25 mouse cellular contexts compared by ENCODE assay signal in the genomic region with DNA sequence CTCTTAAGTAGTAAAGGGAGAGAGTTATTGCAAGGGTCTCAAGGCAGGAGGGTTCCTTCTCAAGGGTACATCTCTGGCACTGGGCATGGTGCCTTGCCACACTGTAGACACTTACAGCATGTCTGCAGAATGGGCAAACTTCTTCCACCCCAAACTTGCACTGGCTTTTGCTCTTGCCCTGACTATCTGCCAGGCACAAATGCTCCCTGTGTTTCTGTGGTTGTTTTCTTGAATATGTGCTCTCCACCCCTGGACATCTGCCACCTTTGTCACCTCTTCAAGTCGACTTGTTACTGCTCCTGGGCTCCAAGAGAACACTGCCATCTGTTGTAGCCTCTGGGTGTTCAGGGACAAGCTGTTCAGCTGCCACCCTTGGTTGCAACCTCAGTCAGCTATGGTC. TPM values are rescaled to one million over a fixed set of nuclear protein-coding genes. Genes with fewer than 3 reads are reported as not detected.
DNase-seq lines count a peak whose midpoint lies in the region; ATAC-seq lines count a peak whose summit lies in the region.
"Had no signal": no experiment of that assay in that cellular context is flagged by ENCODE, and none has a peak within 500 bp of the region (broad histone marks: within the 10 kb centered on the region; RNA-seq: fewer than 3 reads in every experiment).

No protein-coding gene starts in this region.

- no peak overlapping the region for H3K4me3 ChIP-seq in midbrain, embryonic 11.5 days (ENCODE audit: low read depth, low read length)
- no peak overlapping the region for H3K4me3 ChIP-seq in midbrain, embryonic 15.5 days
- H3K4me3 ChIP-seq: embryonic facial prominence, embryonic 15.5 days; erythroblast, embryonic 14.5 days; forebrain, embryonic 10.5 days; forebrain, embryonic 15.5 days; heart, embryonic 15.5 days had no signal

- H3K9ac ChIP-seq in midbrain, embryonic 11.5 days (ENCODE audit: low read length), result no peak overlapping the region
- no peak overlapping the region for H3K9ac ChIP-seq in midbrain, embryonic 15.5 days
- H3K9ac ChIP-seq: embryonic facial prominence, embryonic 15.5 days; forebrain, embryonic 15.5 days; heart, embryonic 15.5 days; hindbrain, embryonic 14.5 days had no signal

- no peaks in the 10 kb centered on the region for H3K27me3 ChIP-seq in midbrain, embryonic 11.5 days (ENCODE audit: control insufficient read depth, insufficient read depth, low read length)
- H3K27me3 ChIP-seq in midbrain, embryonic 15.5 days (replicated peaks), result no peaks in the 10 kb centered on the region
- H3K27me3 ChIP-seq: embryonic facial prominence, embryonic 15.5 days; forebrain, embryonic 15.5 days; heart, embryonic 15.5 days had no signal

- 0 out of 2 replicates have a peak, but pooled peaks have one; percentile 49 for ATAC-seq in cerebellum, adult (ENCODE audit: insufficient number of reproducible peaks, low FRiP score, low TSS enrichment)
- ATAC-seq in midbrain, embryonic 11.5 days (ENCODE audit: low FRiP score), result no peak
- no peak for ATAC-seq in midbrain, embryonic 15.5 days (replicated peaks)
- ATAC-seq: CD4-positive, CD25-positive, alpha-beta regulatory T cell, adult 4 months; forebrain, embryonic 15.5 days; intestine, embryonic 16.5 days had no signal

- H3K4me1 ChIP-seq in midbrain, embryonic 11.5 days (ENCODE audit: control insufficient read depth, insufficient read depth, low read length), result no peaks in the 10 kb centered on the region
- no peaks in the 10 kb centered on the region for H3K4me1 ChIP-seq in midbrain, embryonic 15.5 days
- H3K4me1 ChIP-seq: embryonic facial prominence, embryonic 15.5 days; forebrain, embryonic 10.5 days; forebrain, embryonic 15.5 days; heart, embryonic 15.5 days had no signal

- intact Hi-C loops in left cerebral cortex, postnatal 4 days (cut with DNase I), result no loop called here
- intact Hi-C loops in left cerebral cortex, postnatal 36 days (cut with DNase I), result no loop called here

- H3K9me3 ChIP-seq in midbrain, embryonic 11.5 days (ENCODE audit: control insufficient read depth, low read length), result no peaks in the 10 kb centered on the region
- no peaks in the 10 kb centered on the region for H3K9me3 ChIP-seq in midbrain, embryonic 15.5 days
- H3K9me3 ChIP-seq: embryonic facial prominence, embryonic 15.5 days; forebrain, embryonic 10.5 days; forebrain, embryonic 15.5 days; G1E; heart, embryonic 15.5 days had no signal

- WGBS in midbrain, embryonic 11.5 days, result 40% methylated on average over 1 of the region's 1 CpGs
- 35% methylated on average over 1 of the region's 1 CpGs for WGBS in midbrain, embryonic 15.5 days

- H3K4me2 ChIP-seq in midbrain, embryonic 11.5 days, result no peak overlapping the region
- no peak overlapping the region for H3K4me2 ChIP-seq in midbrain, embryonic 15.5 days
- H3K4me2 ChIP-seq: embryonic facial prominence, embryonic 15.5 days; forebrain, embryonic 15.5 days; heart, embryonic 11.5 days; heart, embryonic 15.5 days; hindbrain, embryonic 14.5 days had no signal

- no peak overlapping the region for H3K27ac ChIP-seq in midbrain, embryonic 11.5 days (ENCODE audit: low read depth, low read length)
- no peak overlapping the region for H3K27ac ChIP-seq in midbrain, embryonic 15.5 days
- H3K27ac ChIP-seq: embryonic facial prominence, embryonic 15.5 days; forebrain, embryonic 10.5 days; forebrain, embryonic 15.5 days; heart, embryonic 15.5 days; hindbrain, embryonic 14.5 days had no signal

- DNase-seq in cerebellum, postnatal 4 days (ENCODE audit: low spot score in 2 of 2), result no peak
- DNase-seq in left cerebral cortex, postnatal 4 days, result peak; percentile 9
- DNase-seq in left cerebral cortex, postnatal 36 days (ENCODE audit: low spot score in 2 of 2), result no peak
- peak; percentile 68 for DNase-seq in midbrain, embryonic 11.5 days (ENCODE audit: low spot score, missing footprints)
- peak; percentile 32 for DNase-seq in skeletal muscle tissue, adult 2 months (ENCODE audit: low read depth, low spot score)
- no peak for DNase-seq in layer of hippocampus, adult 9-11 months
- DNase-seq: adrenal gland, postnatal 10 days; B cell, adult 2 months; embryo, embryonic 11 days; gastrocnemius, postnatal 36 days; heart, postnatal 14 days had no signal

- no peaks in the 10 kb centered on the region for H3K36me3 ChIP-seq in midbrain, embryonic 11.5 days (ENCODE audit: control insufficient read depth, insufficient read depth, low read length)
- no peaks in the 10 kb centered on the region for H3K36me3 ChIP-seq in midbrain, embryonic 15.5 days (replicated peaks)
- H3K36me3 ChIP-seq: embryonic facial prominence, embryonic 15.5 days; forebrain, embryonic 10.5 days; forebrain, embryonic 15.5 days; G1E; heart, embryonic 15.5 days had no signal

RNA-seq across cellular contexts. Expression of a gene that starts 57.8 kb away (rescaled TPM):
- total RNA-seq in left cerebral cortex, postnatal 4 days (2021), result under 1 TPM; 0.36 to 0.64 TPM
- not detected for total RNA-seq in left cerebral cortex, postnatal 36 days (2021)
- 0.15 and 0.27 TPM in 2 replicates for polyA plus RNA-seq in midbrain, embryonic 11.5 days (2014; fragmentation: Nextera tagmentation; extraction: Ambion mirVana)
- polyA plus RNA-seq in midbrain, embryonic 15.5 days (2015; fragmentation: Nextera tagmentation; extraction: Ambion mirVana), result 0.50 and 0.56 TPM in 2 replicates
- total RNA-seq: common myeloid progenitor, adult 5-6 weeks; heart, adult 18-20 months had no signal
- polyA plus RNA-seq: erythroblast, embryonic 14.5 days; G1E had no signal

Comparison
In these comparisons a context has a peak if more than half of its experiments do, and no peak if none do; other contexts are left out.
1. DNase-seq: peak in left cerebral cortex, postnatal 4 days (single experiment), midbrain, embryonic 11.5 days (single experiment) and skeletal muscle tissue, adult 2 months (single experiment); none in cerebellum, postnatal 4 days (0 of 2), left cerebral cortex, postnatal 36 days (0 of 2) and layer of hippocampus, adult 9-11 months (single experiment).